Mouse (Mus musculus) hindbrain, embryonic 16.5 days (tissue): ENCODE measurements around the gene Ush2a. TPM values are rescaled to one million over a fixed set of nuclear protein-coding genes. Genes with fewer than 3 reads are reported as not detected.

Experiments used
- ATAC-seq: fragments of 200-750 bp; cut with Nextera tagmentation; 2 replicates; pipeline ENCODE4 v1.8.0; 2017; ENCODE audit warnings: moderate TSS enrichment, moderate library complexity
- H3K27ac ChIP-seq: fragments of 300-500 bp; sonication (generic); 2 replicates; pipeline ENCODE4 v1.5.1; 2014; ENCODE audit warnings: low read depth, mild to moderate bottlenecking, control low read depth, low read length, moderate library complexity
- H3K27me3 ChIP-seq: fragments of 300-500 bp; sonication (generic); replicated peaks from 2 replicates; pipeline ENCODE4 v1.6.1; 2014; ENCODE audit warnings: low read length; ENCODE audit not compliant: control insufficient read depth, insufficient read depth
- H3K36me3 ChIP-seq: fragments of 300-500 bp; sonication (generic); 2 replicates; pipeline ENCODE4 v1.6.1; 2014; ENCODE audit warnings: mild to moderate bottlenecking, low read length, moderate library complexity, mixed read lengths; ENCODE audit not compliant: control insufficient read depth, insufficient read depth
- H3K4me1 ChIP-seq: fragments of 300-500 bp; sonication (generic); 2 replicates; pipeline ENCODE4 v1.6.1; 2014; ENCODE audit warnings: low read depth, low read length; ENCODE audit not compliant: control insufficient read depth, insufficient read depth
- H3K4me2 ChIP-seq: fragments of 300-500 bp; sonication (generic); 2 replicates; pipeline ENCODE4 v1.6.1; 2014; ENCODE audit warnings: mild to moderate bottlenecking, low read length, control low read depth, moderate library complexity
- H3K4me3 ChIP-seq: fragments of 300-500 bp; sonication (generic); 2 replicates; pipeline ENCODE4 v1.5.1; 2014; ENCODE audit warnings: mild to moderate bottlenecking, low read length, control low read depth, moderate library complexity
- H3K9ac ChIP-seq: fragments of 300-500 bp; sonication (generic); 2 replicates; pipeline ENCODE4 v1.6.1; 2014; ENCODE audit warnings: low read depth, mild to moderate bottlenecking, control low read depth, low read length, moderate library complexity
- H3K9me3 ChIP-seq: fragments of 300-500 bp; sonication (generic); 2 replicates; pipeline ENCODE4 v1.6.1; 2014; ENCODE audit warnings: mild to moderate bottlenecking, low read length, moderate library complexity; ENCODE audit not compliant: control insufficient read depth
- WGBS: fragments of 180-500 bp; shearing (Covaris S2); extraction: QIAGEN DNeasy Blood & Tissue Kit; methylation state at CpG from one replicate; pipeline ENCODE4 v1.1.7; 2014; 5-methylcytosine and 5-hydroxymethylcytosine counted together
- polyA plus RNA-seq: library from polyadenylated mRNA; unstranded; fragments of >200 nt; fragmentation: Nextera tagmentation; extraction: Ambion mirVana; gene quantifications from 2 replicates; pipeline ENCODE4 v1.2.1, GENCODE M21; 2015

Ush2a gene
- polyA plus RNA-seq, 1 experiment from 2014 or later = 0.34 TPM

GRCm38 (mm10) chr1:188997921-188998320 lies 736.1 kb downstream of the Ush2a start:
- H3K9me3 ChIP-seq = no peaks in the 10 kb centered on the region
- no peak for ATAC-seq
- no peaks in the 10 kb centered on the region for H3K4me1 ChIP-seq
- no peak overlapping the region for H3K4me3 ChIP-seq
- 94% methylated on average over 3 of the region's 3 CpGs for WGBS
- H3K9ac ChIP-seq = no peak overlapping the region
- H3K36me3 ChIP-seq = peaks cover 21% of the 10 kb centered on the region
- H3K4me2 ChIP-seq = no peak overlapping the region
- no peak overlapping the region for H3K27ac ChIP-seq
- H3K27me3 ChIP-seq = no peaks in the 10 kb centered on the region

- ATAC-seq = no peak
- Histone ChIP-seq H3K4me1 (peaks cover 5% of the 10 kb centered on the region), H3K4me3 (no peak overlapping the region), H3K27me3 (no peaks in the 10 kb centered on the region), H3K9me3 (no peaks in the 10 kb centered on the region), H3K36me3 (peaks cover 18% of the 10 kb centered on the region), H3K9ac (no peak overlapping the region), H3K4me2 (no peak overlapping the region), H3K27ac (no peak overlapping the region)
- WGBS = 91% methylated on average over 10 of the region's 10 CpGs
Measured at GRCm38 (mm10) chr1:188999981-189000380, 738.2 kb downstream of the Ush2a start.

GRCm38 (mm10) chr1:189001815-189002214 lies 740.0 kb downstream of the Ush2a start:
- Histone ChIP-seq H3K9ac (no peak overlapping the region), H3K9me3 (no peaks in the 10 kb centered on the region), H3K4me2 (no peak overlapping the region), H3K27ac (no peak overlapping the region), H3K27me3 (no peaks in the 10 kb centered on the region), H3K36me3 (peaks cover 9% of the 10 kb centered on the region), H3K4me1 (peaks cover 20% of the 10 kb centered on the region), H3K4me3 (no peak overlapping the region)
- no peak for ATAC-seq
- WGBS = 89% methylated on average over 12 of the region's 12 CpGs

GRCm38 (mm10) chr1:189004774-189005173 lies 743.0 kb downstream of the Ush2a start:
- Histone ChIP-seq H3K4me3 (no peak overlapping the region), H3K4me1 (peaks cover 21% of the 10 kb centered on the region), H3K9ac (no peak overlapping the region), H3K36me3 (peaks cover 4% of the 10 kb centered on the region; the same call in 1 of the 2 replicates), H3K9me3 (no peaks in the 10 kb centered on the region), H3K27me3 (no peaks in the 10 kb centered on the region), H3K4me2 (no peak overlapping the region), H3K27ac (no peak overlapping the region)
- 100% methylated on average over 1 of the region's 1 CpGs for WGBS
- no peak for ATAC-seq

- no peaks in the 10 kb centered on the region for H3K27me3 ChIP-seq
- no peak overlapping the region for H3K9ac ChIP-seq
- peaks cover 21% of the 10 kb centered on the region for H3K4me1 ChIP-seq
- H3K36me3 ChIP-seq = no peaks in the 10 kb centered on the region
- no peak overlapping the region for H3K27ac ChIP-seq
- H3K4me3 ChIP-seq = no peak overlapping the region; the same call in 1 of the 2 replicates
- 59% methylated on average over 5 of the region's 5 CpGs for WGBS
- ATAC-seq = no peak
- H3K9me3 ChIP-seq = no peaks in the 10 kb centered on the region
- peak overlapping the region; percentile 72 for H3K4me2 ChIP-seq
Measured at GRCm38 (mm10) chr1:189006267-189006666, 744.4 kb downstream of the Ush2a start.

GRCm38 (mm10) chr1:189006826-189007225 lies 745.0 kb downstream of the Ush2a start:
- peaks cover 21% of the 10 kb centered on the region for H3K4me1 ChIP-seq
- H3K9me3 ChIP-seq = no peaks in the 10 kb centered on the region
- no peaks in the 10 kb centered on the region for H3K27me3 ChIP-seq
- ATAC-seq = no peak; the same call in none of the 2 replicates
- H3K9ac ChIP-seq = peak overlapping the region; percentile 83
- peak overlapping the region; percentile 93 for H3K4me3 ChIP-seq
- H3K36me3 ChIP-seq = no peaks in the 10 kb centered on the region
- H3K4me2 ChIP-seq = peak overlapping the region; percentile 72
- 3% methylated on average over 7 of the region's 7 CpGs for WGBS
- H3K27ac ChIP-seq = no peak overlapping the region

- ATAC-seq = peak; percentile 90
- Histone ChIP-seq H3K4me3 (peak within 1 kb of the TSS; percentile 93), H3K4me1 (peaks cover 21% of the 10 kb centered on the region), H3K9me3 (no peaks in the 10 kb centered on the region), H3K9ac (peak within 1 kb of the TSS; percentile 83), H3K4me2 (peak within 1 kb of the TSS; percentile 72), H3K36me3 (no peaks in the 10 kb centered on the region), H3K27me3 (peaks cover 2% of the 10 kb centered on the region), H3K27ac (peak within 1 kb of the TSS; percentile 62)
- WGBS = under 1% methylated on average over 73 of the region's 74 CpGs
Measured at GRCm38 (mm10) chr1:189007239-189007979, 745.6 kb downstream of the Ush2a start, which contains the start of gene Kctd3. TSS of gene Kctd3 (minus strand) at chr1:189007841.

- 41% methylated on average over 7 of the region's 7 CpGs for WGBS
- no peaks in the 10 kb centered on the region for H3K36me3 ChIP-seq
- peak overlapping the region; percentile 51 for H3K4me2 ChIP-seq
- no peaks in the 10 kb centered on the region for H3K9me3 ChIP-seq
- peak; percentile 77 for ATAC-seq
- H3K9ac ChIP-seq = no peak overlapping the region; the same call in 1 of the 2 replicates
- peaks cover 24% of the 10 kb centered on the region for H3K4me1 ChIP-seq
- peak overlapping the region; percentile 93 for H3K4me3 ChIP-seq
- H3K27me3 ChIP-seq = peaks cover 7% of the 10 kb centered on the region
- H3K27ac ChIP-seq = peak overlapping the region; percentile 29; the same call in 1 of the 2 replicates
Measured at GRCm38 (mm10) chr1:189007980-189008324, 746.1 kb downstream of the Ush2a start.

- WGBS = 90% methylated on average over 4 of the region's 4 CpGs
- no peaks in the 10 kb centered on the region for H3K36me3 ChIP-seq
- no peak overlapping the region for H3K4me3 ChIP-seq
- H3K27me3 ChIP-seq = peaks cover 11% of the 10 kb centered on the region
- H3K4me2 ChIP-seq = no peak overlapping the region
- peaks cover 26% of the 10 kb centered on the region for H3K4me1 ChIP-seq
- H3K9ac ChIP-seq = no peak overlapping the region
- no peak for ATAC-seq
- no peak overlapping the region for H3K27ac ChIP-seq
- H3K9me3 ChIP-seq = no peaks in the 10 kb centered on the region
Measured at GRCm38 (mm10) chr1:189010671-189011070, 748.8 kb downstream of the Ush2a start.
